Mouse (Mus musculus) kidney, adult 2 months (tissue): ENCODE results near the gene AI182371. TPM values are rescaled to one million over a fixed set of nuclear protein-coding genes. Genes with fewer than 3 reads are reported as not detected.

Experiments used
- DNase-seq: peaks from one replicate; pipeline ENCODE4 v3.0.0; 2021
- H3K27ac ChIP-seq: fragments of 200-500 bp; 2 replicates; pipeline ENCODE4 v1.5.1; 2012; ENCODE audit warnings: low read depth, low read length, control low read depth, inconsistent platforms; ENCODE audit not compliant: insufficient read depth
- H3K27me3 ChIP-seq: fragments of 200-500 bp; replicated peaks from 2 replicates; pipeline ENCODE4 v1.6.1; 2012; ENCODE audit warnings: mild to moderate bottlenecking, moderate library complexity, low read length, inconsistent platforms; ENCODE audit not compliant: control insufficient read depth, insufficient read depth
- H3K36me3 ChIP-seq: fragments of 200-500 bp; 2 replicates; pipeline ENCODE4 v1.6.1; 2012; ENCODE audit warnings: mild to moderate bottlenecking, moderate library complexity, low read length, inconsistent platforms; ENCODE audit not compliant: control insufficient read depth, insufficient read depth
- H3K4me1 ChIP-seq: fragments of 200-500 bp; 2 replicates; pipeline ENCODE4 v1.6.1; 2011; ENCODE audit warnings: low read length; ENCODE audit not compliant: control insufficient read depth, insufficient read depth
- H3K4me3 ChIP-seq: fragments of 200-500 bp; 2 replicates; pipeline ENCODE4 v1.5.1; 2011; ENCODE audit warnings: mild to moderate bottlenecking, low read depth, low read length, control low read depth; ENCODE audit not compliant: insufficient read depth
- CTCF ChIP-seq: fragments of 200-500 bp; conservative IDR thresholded peaks from 2 replicates; pipeline ENCODE4 v1.5.1; 2011; ENCODE audit warnings: low read depth, mild to moderate bottlenecking, control low read depth, low read length, moderate library complexity, mixed read lengths; ENCODE audit not compliant: insufficient read depth, insufficient read length
- POLR2A ChIP-seq: fragments of 200-500 bp; IDR thresholded peaks from one replicate; pipeline ENCODE4 v1.6.1; 2011; ENCODE audit warnings: low read depth, low read length, control low read depth
- WGBS: fragments of 180-500 bp; shearing (Covaris S2); methylation state at CpG from one replicate; pipeline ENCODE4 v1.1.7; 2018; 5-methylcytosine and 5-hydroxymethylcytosine counted together
- polyA plus RNA-seq: library from polyadenylated mRNA; depleted of rRNA; stranded (reverse); fragments of >200 nt; gene quantifications from 2 replicates; pipeline ENCODE4 v1.2.3, GENCODE M21; 2012; rRNA removed

Gene AI182371
- polyA plus RNA-seq, 1 experiment = 0.27 TPM

DNA sequence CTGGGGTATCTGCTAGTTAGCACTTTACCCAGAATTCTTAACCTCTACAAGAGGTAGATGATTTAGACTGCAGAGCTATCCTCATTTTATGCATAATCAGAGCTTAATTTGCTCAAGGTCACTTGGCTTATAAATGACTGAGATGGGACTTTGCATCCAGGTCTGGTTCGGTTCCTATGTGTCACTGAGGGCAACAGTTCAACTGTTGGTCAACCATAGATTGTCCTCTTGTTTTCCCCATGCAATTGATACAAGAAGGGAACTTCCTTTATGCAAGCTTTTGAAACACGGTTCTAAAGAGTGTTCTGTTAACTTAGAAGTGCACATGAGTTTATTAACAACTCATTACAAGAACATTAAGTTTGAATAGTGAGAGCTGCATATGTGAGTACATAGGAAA lies 43.0 kb downstream of the AI182371 start:
- Histone ChIP-seq H3K4me3 (no peak overlapping the region), H3K4me1 (no peaks in the 10 kb centered on the region), H3K36me3 (no peaks in the 10 kb centered on the region), H3K27me3 (no peaks in the 10 kb centered on the region), H3K27ac (no peak overlapping the region)
- 62% methylated on average over 2 of the region's 2 CpGs for WGBS
- DNase-seq = no peak
- TF ChIP-seq CTCF = no peak
- TF ChIP-seq POLR2A = no peak

DNA sequence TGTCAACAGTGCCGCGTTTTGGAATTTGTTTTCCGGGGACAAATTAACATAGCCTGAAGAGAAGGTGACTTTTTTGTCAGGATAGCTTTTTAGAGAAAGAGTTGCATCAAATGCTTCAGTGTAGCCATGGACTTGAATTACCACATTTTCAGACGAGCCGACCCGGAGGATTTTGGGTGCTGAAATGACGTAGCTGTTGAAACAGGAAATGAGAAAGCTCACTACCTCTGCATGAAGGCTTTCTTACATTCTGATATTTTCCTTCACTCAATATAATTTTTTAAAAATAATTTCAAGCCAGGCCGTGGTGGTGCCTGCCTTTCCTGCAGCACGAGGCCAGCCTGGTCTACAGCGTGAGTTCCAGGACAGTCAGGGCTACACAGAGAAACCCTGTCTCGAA lies 44.1 kb downstream of the AI182371 start:
- no peaks in the 10 kb centered on the region for H3K4me1 ChIP-seq
- TF ChIP-seq POLR2A (no peak), CTCF (no peak)
- H3K27me3 ChIP-seq = no peaks in the 10 kb centered on the region
- H3K27ac ChIP-seq = no peak overlapping the region
- no peaks in the 10 kb centered on the region for H3K36me3 ChIP-seq
- no peak overlapping the region for H3K4me3 ChIP-seq
- WGBS = 81% methylated on average over 11 of the region's 11 CpGs
- DNase-seq = no peak

DNA sequence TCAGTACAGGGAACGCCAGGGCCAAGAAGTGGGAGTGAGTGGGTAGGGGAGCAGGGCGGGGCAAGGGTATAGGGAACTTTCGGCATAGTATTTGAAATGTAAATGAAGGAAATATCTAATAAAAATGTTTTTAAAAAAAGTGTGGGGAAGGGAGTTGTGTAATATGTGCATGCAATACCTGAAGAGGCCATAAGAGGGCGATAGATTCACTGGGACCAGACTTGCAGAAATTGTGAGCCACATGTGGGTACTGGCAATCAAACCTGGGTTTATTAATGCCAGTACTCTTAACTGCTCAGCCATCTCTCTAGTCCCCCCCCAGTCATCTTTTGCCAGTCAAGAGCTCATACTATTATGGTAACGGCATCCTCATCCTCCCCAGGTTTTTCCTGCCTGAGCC lies 52.5 kb downstream of the AI182371 start:
- TF ChIP-seq POLR2A (no peak), CTCF (peak; percentile 55)
- WGBS = 46% methylated on average over 5 of the region's 5 CpGs
- DNase-seq = peak; percentile 35
- Histone ChIP-seq H3K27me3 (no peaks in the 10 kb centered on the region), H3K4me3 (no peak overlapping the region), H3K4me1 (no peaks in the 10 kb centered on the region), H3K36me3 (no peaks in the 10 kb centered on the region), H3K27ac (no peak overlapping the region)

DNA sequence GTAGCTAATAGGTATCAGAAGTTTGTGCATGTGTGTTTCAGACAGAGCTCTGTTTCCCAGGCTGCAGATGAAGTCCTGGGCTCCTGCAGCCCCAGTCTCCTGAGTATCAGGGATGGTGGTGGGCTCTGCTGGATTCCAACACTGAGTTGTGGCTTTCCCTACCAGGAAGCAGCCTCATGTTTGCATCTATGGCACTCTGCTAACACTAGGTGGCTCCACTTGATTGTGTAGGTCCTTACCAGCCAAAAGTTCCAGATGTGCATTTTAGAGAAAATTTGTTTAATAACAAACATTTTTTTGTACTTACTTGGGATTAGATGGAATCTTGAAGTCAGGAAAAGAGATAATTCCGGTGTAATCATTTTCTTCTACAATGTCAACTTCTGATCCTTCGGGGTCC lies 56.4 kb downstream of the AI182371 start:
- TF ChIP-seq POLR2A (no peak), CTCF (peak; percentile 66)
- Histone ChIP-seq H3K27me3 (no peaks in the 10 kb centered on the region), H3K4me3 (no peak overlapping the region), H3K36me3 (no peaks in the 10 kb centered on the region), H3K4me1 (no peaks in the 10 kb centered on the region), H3K27ac (no peak overlapping the region)
- DNase-seq = peak; percentile 51
- WGBS = 64% methylated on average over 2 of the region's 2 CpGs

DNA sequence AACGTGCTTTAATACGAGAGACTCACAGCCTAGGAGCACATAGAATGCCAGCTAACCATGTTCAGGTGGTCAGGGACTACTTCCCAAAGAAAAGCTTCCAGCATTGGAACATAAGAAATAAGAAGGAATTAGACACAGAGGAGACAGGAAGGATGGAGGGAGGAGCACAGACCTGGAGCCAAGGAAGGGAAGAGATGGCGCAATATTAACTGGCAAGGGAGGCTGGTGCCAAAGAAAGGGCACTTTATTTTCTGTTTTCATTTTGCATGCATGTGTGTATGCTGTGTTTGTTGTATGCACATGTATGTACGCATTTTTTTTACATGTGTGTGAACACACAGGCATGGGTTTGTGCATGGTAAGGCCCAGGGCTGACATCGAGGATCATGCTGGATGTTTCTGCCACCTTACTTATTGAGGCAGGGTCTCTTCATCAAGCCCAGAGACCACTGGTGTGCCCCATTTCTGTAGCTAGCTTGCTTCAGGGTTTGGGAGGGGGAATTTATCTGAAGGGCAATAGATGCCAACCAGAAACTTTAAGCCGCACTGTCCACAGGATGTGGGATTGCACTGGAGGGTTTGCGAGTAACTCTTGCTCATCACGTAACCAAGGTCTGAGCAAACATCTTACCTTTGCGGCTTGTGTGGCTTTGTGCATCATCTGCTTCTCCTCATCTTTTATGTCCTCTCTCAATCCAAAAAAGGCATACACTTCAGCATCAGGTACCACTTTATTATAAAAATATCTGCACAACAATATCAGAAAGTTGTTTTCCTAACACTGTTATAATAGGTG lies 62.6 kb downstream of the AI182371 start:
- H3K27me3 ChIP-seq = no peaks in the 10 kb centered on the region
- no peak overlapping the region for H3K4me3 ChIP-seq
- no peak for DNase-seq

More for the DNA sequence above, 62.6 kb downstream of the AI182371 start:
- no peak for TF ChIP-seq POLR2A
- no peak for TF ChIP-seq CTCF
- 94% methylated on average over 9 of the region's 9 CpGs for WGBS
- no peaks in the 10 kb centered on the region for H3K36me3 ChIP-seq
- no peak overlapping the region for H3K27ac ChIP-seq
- H3K4me1 ChIP-seq = no peaks in the 10 kb centered on the region

Other genes starting within 250 kb of the AI182371 start
- gene Cutal, start 227.1 kb downstream of the AI182371 start, polyA plus RNA-seq = 208 and 340 TPM in 2 replicates
- gene Psmd5, start 226.6 kb downstream of the AI182371 start, polyA plus RNA-seq = 29.7 and 31.7 TPM in 2 replicates
- gene Phf19, start 187.5 kb downstream of the AI182371 start, polyA plus RNA-seq = 0.60 and 0.66 TPM in 2 replicates
- gene Traf1, start 139.8 kb downstream of the AI182371 start, polyA plus RNA-seq = 4.3 and 9.3 TPM in 2 replicates
- 0.13 TPM in 1 of 2 replicates, not detected in the other for gene Hc, start 40.1 kb downstream of the AI182371 start, polyA plus RNA-seq
- gene Cntrl, start 7.9 kb upstream of the AI182371 start, polyA plus RNA-seq = 5.5 and 7.2 TPM in 2 replicates
- gene Rab14, start 99.6 kb upstream of the AI182371 start, polyA plus RNA-seq = 149 and 170 TPM in 2 replicates
- gene Gsn, start 154.8 kb upstream of the AI182371 start, polyA plus RNA-seq = 269 and 357 TPM in 2 replicates
- gene Stom, start 235.4 kb upstream of the AI182371 start, polyA plus RNA-seq = 16.0 and 18.8 TPM in 2 replicates